ENCODE assay signal across 8 mouse cellular contexts in genomic region chr17:79580264-79580920, GRCm38 (mm10). TPM values are rescaled to one million over a fixed set of nuclear protein-coding genes. Genes with fewer than 3 reads are reported as not detected.
DNase-seq lines count a peak whose midpoint lies in the region; ATAC-seq and TF ChIP-seq lines count a peak whose summit lies in the region.

No protein-coding gene starts in this region.

- no peak overlapping the region for H3K4me2 ChIP-seq in embryonic facial prominence, embryonic 12.5 days (replicated peaks)
- H3K4me2 ChIP-seq in limb, embryonic 13.5 days (replicated peaks) = no peak overlapping the region
- H3K4me2 ChIP-seq in midbrain, postnatal 0 days (ENCODE audit: low read depth, low read length, poor library complexity, severe bottlenecking) = no peak overlapping the region

- H3K27me3 ChIP-seq in embryonic facial prominence, embryonic 12.5 days = no peaks in the 10 kb centered on the region
- no peaks in the 10 kb centered on the region for H3K27me3 ChIP-seq in limb, embryonic 13.5 days
- H3K27me3 ChIP-seq in midbrain, postnatal 0 days (ENCODE audit: insufficient read depth, low read length) = no peaks in the 10 kb centered on the region

- DNase-seq in B cell, adult 2 months = peak; percentile 71 to 73
- peak; percentile 83 to 85 for DNase-seq in adrenal gland, postnatal 36 days
- peak; percentile 63 for DNase-seq in heart, adult 8-10 months (ENCODE audit: low spot score)
- peak; percentile 78 for DNase-seq in kidney, adult 9 months
- peak; percentile 80 for DNase-seq in midbrain, postnatal 0 days (ENCODE audit: low spot score)
- DNase-seq in spleen, postnatal 36 days (ENCODE audit: low spot score in 2 of 2) = peak; percentile 35 to 40

- ATAC-seq in embryonic facial prominence, embryonic 12.5 days (ENCODE audit: insufficient number of reproducible peaks, insufficient read depth, low FRiP score, low TSS enrichment) = peak; percentile 81; the same call in 1 of the 2 replicates
- peak; percentile 84 for ATAC-seq in limb, embryonic 13.5 days (ENCODE audit: low FRiP score, low read depth)
- peak; percentile 80; the same call in 1 of the 2 replicates for ATAC-seq in midbrain, postnatal 0 days (ENCODE audit: low FRiP score)

- H3K4me3 ChIP-seq in embryonic facial prominence, embryonic 12.5 days = no peak overlapping the region
- no peak overlapping the region for H3K4me3 ChIP-seq in limb, embryonic 13.5 days
- no peak overlapping the region for H3K4me3 ChIP-seq in midbrain, postnatal 0 days (ENCODE audit: low read depth, low read length)

- TF ChIP-seq CTCF in midbrain, postnatal 0 days (IDR thresholded peaks at IDR 0.05) = peak; percentile 94

- no peak overlapping the region for H3K9ac ChIP-seq in embryonic facial prominence, embryonic 12.5 days
- no peak overlapping the region for H3K9ac ChIP-seq in limb, embryonic 13.5 days
- no peak overlapping the region for H3K9ac ChIP-seq in midbrain, postnatal 0 days (replicated peaks; ENCODE audit: low read length, poor library complexity, severe bottlenecking)

- no peaks in the 10 kb centered on the region for H3K9me3 ChIP-seq in embryonic facial prominence, embryonic 12.5 days
- no peaks in the 10 kb centered on the region for H3K9me3 ChIP-seq in limb, embryonic 13.5 days
- H3K9me3 ChIP-seq in midbrain, postnatal 0 days (ENCODE audit: low read length) = no peaks in the 10 kb centered on the region

- WGBS in embryonic facial prominence, embryonic 12.5 days = 60% methylated on average over 6 of the region's 6 CpGs
- 70% methylated on average over 6 of the region's 6 CpGs for WGBS in limb, embryonic 13.5 days
- WGBS in midbrain, postnatal 0 days = 68% methylated on average over 6 of the region's 6 CpGs

- no peak overlapping the region for H3K27ac ChIP-seq in embryonic facial prominence, embryonic 12.5 days
- no peak overlapping the region for H3K27ac ChIP-seq in limb, embryonic 13.5 days
- H3K27ac ChIP-seq in midbrain, postnatal 0 days (ENCODE audit: low read depth, low read length) = no peak overlapping the region

- H3K36me3 ChIP-seq in embryonic facial prominence, embryonic 12.5 days = no peaks in the 10 kb centered on the region
- no peaks in the 10 kb centered on the region for H3K36me3 ChIP-seq in limb, embryonic 13.5 days
- H3K36me3 ChIP-seq in midbrain, postnatal 0 days (ENCODE audit: insufficient read depth, low read length) = no peaks in the 10 kb centered on the region

- H3K4me1 ChIP-seq in embryonic facial prominence, embryonic 12.5 days = no peaks in the 10 kb centered on the region
- peaks cover 20% of the 10 kb centered on the region for H3K4me1 ChIP-seq in limb, embryonic 13.5 days
- no peaks in the 10 kb centered on the region for H3K4me1 ChIP-seq in midbrain, postnatal 0 days (ENCODE audit: insufficient read depth, low read length)

RNA-seq across cellular contexts. Expression of gene Rmdn2, which starts 31.3 kb away (rescaled TPM):
- 100 to 1,000 TPM; 287 to 356 TPM for total RNA-seq in adrenal gland, postnatal 36 days (2021)
- polyA plus RNA-seq in embryonic facial prominence, embryonic 12.5 days (2016; fragmentation: Nextera tagmentation; extraction: Ambion mirVana) = 12.1 and 12.3 TPM in 2 replicates
- 10 to 100 TPM in 3 of 4 experiments, 1 to 10 TPM in 1; 9.6 to 15.5 (median 14.7) TPM for total RNA-seq in heart, adult 8-10 months (2022)
- polyA plus RNA-seq in limb, embryonic 13.5 days (2015; fragmentation: Nextera tagmentation; extraction: Ambion mirVana) = 10.7 and 12.5 TPM in 2 replicates
- 2.8 and 5.9 TPM in 2 replicates for total RNA-seq in midbrain, postnatal 0 days (2014; rRNA removed)
- polyA plus RNA-seq in midbrain, postnatal 0 days (2015; fragmentation: Nextera tagmentation; extraction: Ambion mirVana) = 9.3 and 10.7 TPM in 2 replicates

Comparison
In these comparisons a context has a peak if more than half of its experiments do, and no peak if none do; other contexts are left out.
1. RNA of gene Rmdn2, which starts 31.3 kb away (total RNA-seq): 287 to 356 TPM in adrenal gland, postnatal 36 days; 9.6 to 15.5 TPM in heart, adult 8-10 months and 2.8 to 5.9 TPM in midbrain, postnatal 0 days; every median in the first group is over 10 times any median in the second.
2. Peak in every context shown above with its lines, with median percentiles within 50 percentile points of each other: DNase-seq and ATAC-seq.